Mouse (Mus musculus) intestine, embryonic 16.5 days (tissue): Measurements from ENCODE around the gene Selenbp2. TPM values are rescaled to one million over a fixed set of nuclear protein-coding genes. Genes with fewer than 3 reads are reported as not detected.
A peak's percentile ranks its signal among the peaks of the same experiment; 100 is the strongest.
"Not testable (repeated sequence)": the region's sequence is repeated elsewhere in the genome, so short reads cannot be mapped to it uniquely, and the experiment has no call there.

Experiments used
- ATAC-seq: fragments of 200-750 bp; cut with Nextera tagmentation; 2 replicates; pipeline ENCODE4 v1.8.0; 2017; ENCODE audit warnings: moderate TSS enrichment, moderate library complexity
- H3K27ac ChIP-seq: fragments of 300-500 bp; sonication (generic); 2 replicates; pipeline ENCODE4 v1.5.1; 2014; ENCODE audit warnings: mild to moderate bottlenecking, low read length
- H3K27me3 ChIP-seq: fragments of 300-500 bp; sonication (generic); replicated peaks from 2 replicates; pipeline ENCODE4 v1.6.1; 2014; ENCODE audit warnings: low read length, control low read depth, mixed read lengths; ENCODE audit not compliant: control insufficient read depth, insufficient read depth
- H3K36me3 ChIP-seq: fragments of 300-500 bp; sonication (generic); 2 replicates; pipeline ENCODE4 v1.6.1; 2014; ENCODE audit warnings: low read length, control low read depth; ENCODE audit not compliant: control insufficient read depth, insufficient read depth
- H3K4me1 ChIP-seq: fragments of 300-500 bp; sonication (generic); 2 replicates; pipeline ENCODE4 v1.6.1; 2014; ENCODE audit warnings: low read length, control low read depth, mixed read lengths; ENCODE audit not compliant: control insufficient read depth, insufficient read depth
- H3K4me2 ChIP-seq: fragments of 300-500 bp; sonication (generic); 2 replicates; pipeline ENCODE4 v1.6.1; 2014; ENCODE audit warnings: low read depth, low read length, control low read depth
- H3K4me3 ChIP-seq: fragments of 300-500 bp; sonication (generic); 2 replicates; pipeline ENCODE4 v1.5.1; 2014; ENCODE audit warnings: mild to moderate bottlenecking, low read length
- H3K9ac ChIP-seq: fragments of 300-500 bp; sonication (generic); 2 replicates; pipeline ENCODE4 v1.6.1; 2014; ENCODE audit warnings: low read depth, low read length
- H3K9me3 ChIP-seq: fragments of 300-500 bp; sonication (generic); 2 replicates; pipeline ENCODE4 v1.6.1; 2016; ENCODE audit warnings: low read length, control low read depth; ENCODE audit not compliant: control insufficient read depth
- WGBS: fragments of 180-500 bp; shearing (Covaris S2); extraction: QIAGEN DNeasy Blood & Tissue Kit; methylation state at CpG from one replicate; pipeline ENCODE4 v1.1.7; 2014; 5-methylcytosine and 5-hydroxymethylcytosine counted together
- polyA plus RNA-seq: library from polyadenylated mRNA; unstranded; fragments of >200 nt; fragmentation: Nextera tagmentation; extraction: Ambion mirVana; gene quantifications from 2 replicates; pipeline ENCODE4 v1.2.1, GENCODE M21; 2015

The Selenbp2 gene
- polyA plus RNA-seq, 1 experiment from 2014 or later: 7.0 TPM

DNA sequence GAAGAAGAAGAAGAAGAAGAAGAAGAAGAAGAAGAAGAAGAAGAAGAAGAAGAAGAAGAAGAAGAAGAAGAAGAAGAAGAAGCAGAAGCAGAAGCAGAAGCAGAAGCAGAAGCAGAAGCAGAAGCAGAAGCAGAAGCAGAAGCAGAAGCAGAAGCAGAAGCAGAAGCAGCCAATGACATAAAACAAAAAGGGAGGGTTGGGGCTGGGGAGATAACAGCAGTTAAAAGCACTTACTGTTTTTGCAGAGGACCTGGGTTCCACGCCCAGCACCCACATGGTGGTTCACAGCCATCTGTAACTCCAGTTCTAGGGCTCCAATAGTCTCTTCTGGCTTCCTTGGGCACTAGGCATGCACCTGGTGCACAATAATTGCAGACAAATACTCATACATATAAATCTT is 4.2 kb upstream of the Selenbp2 start:
- ATAC-seq, H3K9ac ChIP-seq, H3K4me3 ChIP-seq, H3K9me3 ChIP-seq, H3K4me2 ChIP-seq, H3K4me1 ChIP-seq, H3K27me3 ChIP-seq, H3K27ac ChIP-seq, H3K36me3 ChIP-seq: not testable (repeated sequence)
- 88% methylated on average over 1 of the region's 1 CpGs for WGBS

DNA sequence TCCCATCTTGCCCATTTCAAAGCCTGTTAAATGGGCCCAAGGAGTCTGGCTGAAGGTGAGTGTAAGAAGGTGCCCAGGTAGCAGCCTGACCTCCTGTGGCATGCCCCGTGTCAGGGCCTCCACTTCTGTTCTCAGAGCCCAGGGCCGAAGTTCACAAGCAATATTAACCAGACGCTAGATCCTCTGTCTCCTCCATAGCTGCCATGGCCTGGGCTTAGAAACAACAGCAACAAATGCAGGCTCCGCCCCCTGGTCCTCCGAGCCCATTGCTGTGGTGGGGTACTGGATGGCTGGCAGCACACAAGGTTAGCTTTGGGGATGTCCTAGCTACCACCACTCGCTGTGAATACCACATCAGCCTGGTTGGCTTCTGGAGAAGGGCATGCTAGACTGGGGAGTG is 3.2 kb upstream of the Selenbp2 start:
- not testable (repeated sequence) for H3K4me3 ChIP-seq, H3K36me3 ChIP-seq, H3K9ac ChIP-seq, H3K27me3 ChIP-seq, H3K4me2 ChIP-seq, H3K27ac ChIP-seq, H3K9me3 ChIP-seq, H3K4me1 ChIP-seq
- WGBS: 57% methylated on average over 6 of the region's 6 CpGs
- peak; percentile 58 for ATAC-seq

DNA sequence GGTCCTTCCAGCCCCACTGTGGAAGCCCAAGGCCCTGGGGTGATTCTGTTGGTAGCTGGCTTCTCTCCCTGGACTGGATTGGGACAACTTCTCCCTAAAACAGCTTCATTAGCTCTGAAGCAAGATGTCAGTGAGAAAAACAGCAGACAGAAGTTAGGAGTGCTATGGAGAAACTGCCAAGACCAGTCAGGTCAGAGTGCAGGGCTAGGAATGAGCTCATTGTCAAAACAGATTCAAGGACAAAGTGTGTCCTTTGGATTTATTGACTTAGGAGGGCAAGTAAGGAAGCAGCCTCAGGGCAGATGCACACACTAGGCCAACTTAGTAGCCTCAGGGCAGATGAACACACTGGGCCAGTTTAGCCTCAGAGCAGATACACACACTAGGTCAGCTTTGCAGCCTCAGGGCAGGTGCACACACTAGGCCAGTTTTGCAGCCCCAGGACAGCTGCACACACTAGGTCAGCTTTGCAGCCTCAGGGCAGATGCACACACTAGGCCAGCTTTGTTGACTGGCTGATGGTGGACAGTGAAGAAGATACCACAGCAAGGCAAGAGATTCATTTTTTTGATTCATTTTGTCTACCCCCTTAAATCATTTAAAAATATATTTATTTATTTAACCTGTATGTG is 2.6 kb upstream of the Selenbp2 start:
- Histone ChIP-seq H3K4me2 (no peak overlapping the region), H3K9me3 (no peaks in the 10 kb centered on the region), H3K4me3 (no peak overlapping the region), H3K27me3 (no peaks in the 10 kb centered on the region), H3K27ac (no peak overlapping the region; the same call in 1 of the 2 replicates), H3K36me3 (no peaks in the 10 kb centered on the region), H3K4me1 (no peaks in the 10 kb centered on the region; the same call in 1 of the 2 replicates), H3K9ac (no peak overlapping the region)
- peak; percentile 53 for ATAC-seq

DNA sequence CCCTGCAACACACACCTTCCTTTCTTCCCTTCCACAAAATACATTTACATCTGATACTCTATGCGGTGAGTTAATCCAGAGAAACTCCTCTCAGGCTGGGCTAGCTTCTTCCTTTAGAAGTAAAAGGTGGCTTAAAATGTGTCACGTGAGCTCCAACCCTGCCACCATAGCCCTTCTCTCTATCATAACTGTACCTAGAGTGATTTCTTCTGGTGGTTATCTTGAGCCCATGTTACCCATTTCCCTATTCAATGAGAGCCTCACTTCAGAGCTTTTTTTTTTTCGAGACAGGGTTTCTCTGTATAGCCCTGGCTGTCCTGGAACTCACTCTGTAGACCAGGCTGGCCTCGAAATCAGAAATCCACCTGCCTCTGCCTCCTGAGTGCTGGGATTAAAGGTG is 1.7 kb upstream of the Selenbp2 start:
- not testable (repeated sequence) for H3K9ac ChIP-seq, H3K36me3 ChIP-seq, ATAC-seq, H3K4me3 ChIP-seq, H3K4me1 ChIP-seq, H3K9me3 ChIP-seq, H3K4me2 ChIP-seq, H3K27me3 ChIP-seq, H3K27ac ChIP-seq
- 89% methylated on average over 4 of the region's 4 CpGs for WGBS

DNA sequence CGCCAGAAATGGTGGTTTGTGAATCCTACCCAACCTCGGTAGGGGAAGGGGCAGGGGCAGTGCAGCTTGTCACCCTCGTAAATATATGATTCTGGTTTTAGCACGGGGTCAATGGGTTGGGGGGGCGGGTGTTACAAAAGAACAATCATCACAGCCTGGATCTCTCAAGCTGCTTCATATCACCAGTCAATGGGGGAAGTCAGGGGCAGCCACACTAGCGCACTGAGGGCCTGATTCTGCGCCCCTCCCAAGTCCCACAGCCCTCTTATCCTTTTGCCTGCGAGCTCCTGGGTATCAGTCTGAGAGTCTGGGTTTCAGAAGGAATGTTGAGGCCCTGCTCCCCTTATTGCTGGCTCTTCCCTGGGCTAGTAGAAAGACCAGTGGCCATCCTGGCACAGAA is 518 bp downstream of the Selenbp2 start:
- H3K36me3 ChIP-seq, ATAC-seq, H3K4me2 ChIP-seq, H3K4me3 ChIP-seq, H3K27ac ChIP-seq, H3K27me3 ChIP-seq, H3K4me1 ChIP-seq, H3K9ac ChIP-seq, H3K9me3 ChIP-seq: not testable (repeated sequence)
- 36% methylated on average over 5 of the region's 8 CpGs for WGBS

DNA sequence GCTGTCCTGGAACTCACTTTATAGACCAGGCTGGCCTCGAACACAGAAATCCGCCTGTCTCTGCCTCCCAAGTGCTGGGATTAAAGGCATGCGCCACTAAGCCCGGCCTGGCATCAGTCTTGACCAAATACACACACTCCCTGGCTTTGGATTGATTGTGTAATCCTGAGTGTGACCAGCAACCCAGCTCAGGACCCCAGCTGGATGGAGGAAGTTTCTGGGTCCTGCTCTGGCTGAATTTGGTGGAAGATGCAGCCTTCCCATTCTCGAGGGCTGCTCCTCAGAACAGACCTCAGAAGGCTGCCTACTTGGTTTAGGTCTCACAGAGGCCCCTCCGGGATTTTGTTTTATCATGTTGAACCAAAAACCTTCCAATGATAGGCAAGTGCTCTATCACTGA is 2.2 kb downstream of the Selenbp2 start:
- H3K9me3 ChIP-seq, H3K4me1 ChIP-seq, ATAC-seq, H3K27ac ChIP-seq, H3K9ac ChIP-seq, H3K4me2 ChIP-seq, H3K36me3 ChIP-seq, H3K4me3 ChIP-seq, H3K27me3 ChIP-seq: not testable (repeated sequence)
- 89% methylated on average over 6 of the region's 6 CpGs for WGBS

DNA sequence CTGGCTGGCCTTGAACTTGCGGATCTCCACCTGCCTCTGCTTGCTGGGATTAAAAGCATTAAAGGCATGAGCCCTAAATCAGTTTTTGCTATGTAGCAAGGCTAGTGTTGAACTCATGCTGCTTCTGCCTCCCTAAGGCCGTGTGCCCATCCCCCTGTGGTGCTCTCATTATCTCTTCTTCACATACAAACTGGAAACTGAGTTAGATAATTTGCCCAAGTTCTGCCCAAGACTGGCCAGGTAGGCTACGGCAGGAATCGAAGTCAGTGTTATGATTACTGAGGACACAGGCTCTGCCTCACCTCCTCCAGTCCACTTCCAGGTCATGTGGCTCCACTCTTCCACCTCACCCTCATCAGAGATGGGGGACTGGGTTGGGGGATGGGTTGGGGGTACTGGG is 2.9 kb downstream of the Selenbp2 start:
- H3K4me2 ChIP-seq, ATAC-seq, H3K9me3 ChIP-seq, H3K4me3 ChIP-seq, H3K4me1 ChIP-seq, H3K27me3 ChIP-seq, H3K36me3 ChIP-seq, H3K9ac ChIP-seq, H3K27ac ChIP-seq: not testable (repeated sequence)
- 86% methylated on average over 4 of the region's 4 CpGs for whole genome bisulfite sequencing

DNA sequence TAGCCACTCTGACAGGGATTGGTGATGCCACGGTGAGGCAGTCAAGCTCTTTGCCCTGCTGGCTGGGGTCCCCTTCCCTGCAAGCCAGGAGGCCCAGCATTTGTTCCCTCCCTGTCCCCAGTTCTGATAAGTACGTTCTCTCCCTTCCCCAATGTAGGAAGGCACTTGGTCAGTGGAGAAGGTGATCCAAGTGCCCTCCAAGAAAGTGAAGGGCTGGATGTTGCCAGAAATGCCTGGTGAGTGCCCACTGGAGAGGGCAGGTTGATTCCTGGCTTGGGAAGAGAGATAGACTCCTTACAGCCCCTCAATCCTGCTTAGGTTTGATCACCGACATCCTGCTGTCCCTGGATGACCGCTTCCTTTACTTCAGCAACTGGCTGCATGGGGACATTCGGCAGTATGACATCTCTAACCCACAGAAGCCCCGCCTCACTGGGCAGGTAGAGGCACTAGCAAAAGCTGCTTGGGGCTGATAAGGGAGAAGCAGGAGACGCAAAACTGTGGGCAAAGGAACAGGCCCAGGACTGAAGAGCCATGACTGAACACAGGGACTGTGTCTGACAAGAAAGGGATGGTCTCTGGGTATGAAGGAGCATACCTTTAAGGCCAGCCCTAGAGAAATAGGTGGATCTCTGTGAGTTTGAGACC is 8.9 kb downstream of the Selenbp2 start:
- ATAC-seq: peak; percentile 66
- not testable (repeated sequence) for H3K4me2 ChIP-seq, H3K4me3 ChIP-seq, H3K36me3 ChIP-seq, H3K27ac ChIP-seq, H3K4me1 ChIP-seq, H3K9ac ChIP-seq, H3K27me3 ChIP-seq, H3K9me3 ChIP-seq
- 75% methylated on average over 6 of the region's 7 CpGs for WGBS

DNA sequence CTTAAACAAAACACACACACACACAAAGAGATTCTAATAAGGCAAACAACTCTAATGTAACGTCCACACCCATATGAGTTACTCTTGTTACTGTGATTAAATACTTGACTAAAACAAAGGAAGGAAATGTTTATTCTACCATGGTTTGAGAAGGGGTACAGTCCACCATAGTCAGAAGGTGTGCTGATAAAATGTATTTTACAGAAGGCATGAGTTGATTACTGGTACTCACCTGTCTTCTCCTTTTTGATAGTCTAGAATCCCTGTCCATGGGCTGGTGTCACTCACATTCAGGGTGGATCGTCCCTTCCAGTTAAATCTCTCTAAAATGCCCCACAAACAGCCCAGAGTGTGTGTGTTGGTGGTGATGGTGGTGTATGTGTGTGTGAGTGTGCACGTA is 9.5 kb downstream of the Selenbp2 start:
- H3K27ac ChIP-seq: no peak overlapping the region
- no peak overlapping the region for H3K4me3 ChIP-seq
- no peak overlapping the region for H3K9ac ChIP-seq
- no peaks in the 10 kb centered on the region for H3K36me3 ChIP-seq
- no peaks in the 10 kb centered on the region for H3K9me3 ChIP-seq
- no peaks in the 10 kb centered on the region for H3K27me3 ChIP-seq
- no peaks in the 10 kb centered on the region for H3K4me1 ChIP-seq
- WGBS: 76% methylated on average over 3 of the region's 3 CpGs
- no peak for ATAC-seq
- no peak overlapping the region for H3K4me2 ChIP-seq

DNA sequence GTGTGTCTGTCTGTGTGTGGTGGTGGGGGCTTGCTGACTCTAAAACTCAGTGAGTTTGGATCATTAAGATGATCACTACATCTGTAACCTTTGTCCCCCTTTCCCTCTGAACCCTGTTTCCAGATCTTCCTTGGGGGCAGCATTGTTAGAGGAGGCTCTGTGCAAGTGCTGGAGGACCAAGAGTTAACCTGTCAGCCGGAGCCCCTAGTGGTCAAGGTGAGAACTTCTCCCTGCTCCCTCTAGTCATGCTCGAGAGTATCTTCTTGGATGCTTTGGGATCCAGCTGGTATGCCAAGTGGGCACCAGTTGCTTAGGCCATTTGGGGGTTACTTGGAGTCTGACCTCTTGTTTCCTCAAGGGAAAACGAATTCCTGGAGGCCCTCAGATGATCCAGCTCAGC is 10.0 kb downstream of the Selenbp2 start:
- not testable (repeated sequence) for H3K4me3 ChIP-seq, H3K36me3 ChIP-seq, H3K9me3 ChIP-seq, ATAC-seq, H3K27me3 ChIP-seq, H3K9ac ChIP-seq, H3K4me2 ChIP-seq, H3K4me1 ChIP-seq, H3K27ac ChIP-seq
- 26% methylated on average over 3 of the region's 3 CpGs for WGBS
